Mouse (Mus musculus): ENCODE results near the gene Slc35e4. TPM values are rescaled to one million over a fixed set of nuclear protein-coding genes. Genes with fewer than 3 reads are reported as not detected.
A peak's percentile ranks its signal among the peaks of the same experiment; 100 is the strongest.

Slc35e4 gene
- polyA plus RNA-seq, 1 experiment: 10.4 TPM

DNA sequence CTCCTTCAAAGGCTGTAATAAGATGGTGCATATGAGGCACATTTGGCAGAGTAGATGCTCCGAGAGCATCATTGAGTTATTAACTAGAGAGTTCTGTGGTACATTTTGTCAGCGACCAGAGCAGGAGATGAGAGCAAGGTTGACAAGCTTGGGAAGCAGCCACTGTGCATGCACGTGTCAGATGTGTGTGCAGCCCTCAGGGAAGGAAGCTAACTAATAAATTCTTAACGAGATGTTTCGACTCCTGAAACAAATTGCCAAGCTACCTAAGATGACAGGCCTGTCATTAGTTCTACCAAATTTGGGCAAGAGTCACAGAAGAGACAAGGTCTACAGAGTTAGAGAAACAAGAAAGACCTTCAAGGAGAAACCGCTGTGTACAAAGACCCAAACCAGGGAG is 50.1 kb downstream of the Slc35e4 start:
- no peak for DNase-seq (ENCODE audit: low spot score)

DNA sequence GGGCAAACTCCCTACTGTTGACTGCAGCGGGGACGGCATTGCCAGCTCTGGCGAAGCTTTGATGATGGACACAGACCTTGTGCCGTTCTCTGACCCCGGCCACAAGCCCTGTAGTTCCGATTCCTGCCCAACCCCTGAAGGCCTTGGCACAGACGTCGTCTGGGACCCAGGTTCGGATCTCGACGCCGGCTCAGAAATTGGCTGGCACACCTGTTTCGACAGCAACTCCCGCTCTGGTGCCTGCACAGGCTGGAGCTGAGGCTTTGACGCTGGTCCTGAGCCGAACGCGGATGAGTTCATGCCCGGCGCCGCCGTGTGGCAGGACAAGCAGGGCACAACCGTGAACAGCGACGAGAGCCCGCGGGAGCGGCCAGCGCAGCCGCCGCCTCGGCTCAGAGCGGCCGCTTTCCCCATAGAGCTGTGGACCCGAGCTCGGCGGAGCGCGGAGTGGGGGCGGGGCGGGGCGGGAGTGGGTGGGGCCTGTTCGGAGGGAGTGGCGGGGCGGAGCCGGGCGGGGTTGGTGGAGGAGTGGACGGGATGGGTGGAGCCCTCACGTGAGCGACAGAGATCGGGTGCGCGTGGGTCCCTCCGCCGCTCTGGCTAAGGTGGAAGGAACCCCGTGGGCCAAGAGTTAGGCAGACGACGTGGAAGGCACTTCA is 50.9 kb downstream of the Slc35e4 start, which contains the start of gene Osbp2:
Gene Osbp2 (minus strand): TSS at position 450 of the 659 bp plus-strand sequence.
- peak; percentile 58 for DNase-seq (ENCODE audit: low spot score)

DNA sequence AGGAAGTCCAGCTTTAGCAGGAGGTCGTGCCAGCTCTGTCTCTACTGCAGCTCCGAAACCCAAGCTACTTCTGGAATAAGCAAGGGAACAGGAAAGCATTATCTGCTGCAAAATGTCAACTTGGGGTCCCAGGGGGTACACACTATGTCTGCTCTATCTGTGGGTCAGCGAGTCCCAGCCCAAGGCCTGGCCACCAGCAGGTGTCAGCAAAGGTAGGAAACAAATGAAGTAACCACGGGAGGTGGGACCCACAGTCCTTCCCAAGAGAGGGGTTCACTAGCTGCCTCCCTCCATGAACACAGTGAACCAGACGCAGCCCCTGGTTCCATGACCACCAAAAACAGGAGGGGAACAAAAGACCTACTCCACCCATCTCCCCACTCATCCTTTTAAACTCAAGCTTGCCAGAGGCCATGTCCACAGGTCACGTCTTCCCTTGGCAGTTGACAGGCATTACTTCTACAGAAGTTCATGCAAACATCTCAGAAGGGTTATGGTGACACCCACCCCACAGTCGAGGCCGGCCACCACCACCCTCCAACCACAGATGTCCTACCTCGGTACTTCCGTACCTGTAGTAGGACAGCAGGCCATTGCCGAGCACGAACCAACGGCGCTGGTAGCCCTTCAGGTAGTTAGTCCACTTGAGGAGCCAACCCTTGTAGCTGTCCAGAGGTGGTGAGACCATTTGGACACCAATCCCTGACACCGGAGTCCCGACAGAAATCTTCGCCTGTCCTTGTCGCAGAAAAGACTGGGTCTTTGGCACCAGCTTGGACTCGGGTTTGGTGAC is 51.6 kb downstream of the Slc35e4 start:
- DNase-seq (ENCODE audit: low spot score): no peak

DNA sequence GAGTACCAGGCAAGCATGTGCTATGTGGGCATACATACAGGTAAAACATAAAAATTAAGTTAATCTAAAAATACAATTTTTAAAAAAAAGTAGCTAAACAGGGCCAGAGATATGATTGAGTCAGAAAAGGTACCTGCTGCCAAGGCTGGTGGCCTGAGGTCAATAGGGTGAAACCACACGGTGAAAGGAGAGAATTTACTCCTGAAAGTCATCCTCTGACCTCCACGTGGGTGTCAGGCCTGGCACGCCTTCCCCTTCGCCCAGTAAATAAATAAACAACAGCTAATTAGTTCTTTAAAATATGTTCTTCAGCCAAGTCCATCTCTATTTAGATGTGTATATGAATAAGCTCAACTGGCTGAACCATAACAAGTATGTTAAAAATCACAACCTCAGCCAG is 54.1 kb downstream of the Slc35e4 start:
- no peak for DNase-seq (ENCODE audit: low spot score)

DNA sequence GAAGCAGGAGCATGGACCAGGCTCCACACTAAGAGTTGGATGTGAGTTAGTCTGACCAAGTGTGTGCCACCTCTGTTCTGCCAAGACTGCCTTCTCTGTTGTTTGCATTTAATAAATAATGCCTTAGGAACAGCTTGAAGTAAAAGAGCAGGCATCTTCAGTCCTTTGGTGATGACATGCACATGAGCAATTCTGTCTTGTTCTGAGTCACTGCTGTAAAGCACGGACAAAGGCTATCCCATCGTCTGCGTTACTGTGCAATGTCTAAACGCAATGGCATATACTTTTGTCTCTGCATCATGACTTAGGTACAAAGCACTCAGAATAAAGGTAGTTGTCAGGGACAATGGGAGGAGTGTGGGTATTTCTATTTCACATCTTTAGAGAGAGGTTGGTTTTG is 54.7 kb downstream of the Slc35e4 start:
- DNase-seq (ENCODE audit: low spot score): no peak

GRCm38 (mm10) chr11:3857902-3858301 is 56.6 kb downstream of the Slc35e4 start:
- DNase-seq (ENCODE audit: low spot score): no peak

Other genes starting within 250 kb of the Slc35e4 start
- gene Osbp2, start 50.8 kb downstream of the Slc35e4 start, polyA plus RNA-seq (2012; rRNA removed): 0.98 and 2.0 TPM in 2 replicates
- gene 4921536K21Rik, start 19.6 kb downstream of the Slc35e4 start, polyA plus RNA-seq (2012; rRNA removed): 0.25 and 0.34 TPM in 2 replicates
- 2.5 and 3.0 TPM in 2 replicates for gene Dusp18, start 19.4 kb downstream of the Slc35e4 start, polyA plus RNA-seq (2012; rRNA removed)
- 101 and 110 TPM in 2 replicates for gene Tcn2, start 17.5 kb upstream of the Slc35e4 start, polyA plus RNA-seq (2012; rRNA removed)
- 42.4 and 43.1 TPM in 2 replicates for gene Pes1, start 49.3 kb upstream of the Slc35e4 start, polyA plus RNA-seq (2012; rRNA removed)
- 0.04 TPM in 1 of 2 replicates, not detected in the other for gene 4930556J24Rik, start 62.1 kb upstream of the Slc35e4 start, polyA plus RNA-seq (2012; rRNA removed)
- 5.5 and 6.9 TPM in 2 replicates for gene Gal3st1, start 69.0 kb upstream of the Slc35e4 start, polyA plus RNA-seq (2012; rRNA removed)
- 0.15 and 0.21 TPM in 2 replicates for gene Sec14l4, start 116.8 kb upstream of the Slc35e4 start, polyA plus RNA-seq (2012; rRNA removed)
- gene Sec14l3, start 150.2 kb upstream of the Slc35e4 start, polyA plus RNA-seq (2012; rRNA removed): not detected in 2 replicates
- gene Mtfp1, start 180.8 kb upstream of the Slc35e4 start, polyA plus RNA-seq (2012; rRNA removed): 3.4 and 4.1 TPM in 2 replicates
- 1.3 and 1.4 TPM in 2 replicates for gene Sec14l2, start 208.8 kb upstream of the Slc35e4 start, polyA plus RNA-seq (2012; rRNA removed)
- gene Rnf215, start 220.5 kb upstream of the Slc35e4 start, polyA plus RNA-seq (2012; rRNA removed): 31.5 and 34.4 TPM in 2 replicates
- 13.8 and 14.2 TPM in 2 replicates for gene Ccdc157, start 245.6 kb upstream of the Slc35e4 start, polyA plus RNA-seq (2012; rRNA removed)
- gene Sf3a1, start 245.7 kb upstream of the Slc35e4 start, polyA plus RNA-seq (2012; rRNA removed): 21.6 and 28.5 TPM in 2 replicates